28 mouse cellular contexts compared by ENCODE assay signal in genomic region chr1:7586409-7586808, GRCm38 (mm10).
DNase-seq lines count a peak whose midpoint lies in the region; ATAC-seq lines count a peak whose summit lies in the region.
"Had no signal": no experiment of that assay in that cellular context is flagged by ENCODE, and none has a peak within 500 bp of the region (broad histone marks: within the 10 kb centered on the region; RNA-seq: fewer than 3 reads in every experiment).

No protein-coding gene starts in this region.

- no peak overlapping the region for H3K9ac ChIP-seq in hindbrain, embryonic 13.5 days
- H3K9ac ChIP-seq in midbrain, embryonic 12.5 days (replicated peaks): no peak overlapping the region
- H3K9ac ChIP-seq in midbrain, embryonic 14.5 days (replicated peaks; ENCODE audit: low read length): no peak overlapping the region
- H3K9ac ChIP-seq: embryonic facial prominence, embryonic 12.5 days; embryonic facial prominence, embryonic 15.5 days; forebrain, postnatal 0 days; heart, embryonic 13.5 days; hindbrain, embryonic 14.5 days; intestine, embryonic 15.5 days had no signal

- no peaks in the 10 kb centered on the region for H3K27me3 ChIP-seq in hindbrain, embryonic 10.5 days (ENCODE audit: insufficient read depth, poor library complexity, severe bottlenecking)
- H3K27me3 ChIP-seq in hindbrain, embryonic 13.5 days: no peaks in the 10 kb centered on the region
- no peaks in the 10 kb centered on the region for H3K27me3 ChIP-seq in midbrain, embryonic 12.5 days
- H3K27me3 ChIP-seq in midbrain, embryonic 14.5 days (ENCODE audit: control insufficient read depth, insufficient read depth, low read length): no peaks in the 10 kb centered on the region
- H3K27me3 ChIP-seq: CH12.LX; embryonic facial prominence, embryonic 12.5 days; embryonic facial prominence, embryonic 15.5 days; heart, embryonic 13.5 days; intestine, embryonic 15.5 days had no signal

- H3K27ac ChIP-seq in hindbrain, embryonic 10.5 days: no peak overlapping the region
- no peak overlapping the region for H3K27ac ChIP-seq in hindbrain, embryonic 13.5 days
- H3K27ac ChIP-seq in midbrain, embryonic 12.5 days (replicated peaks): no peak overlapping the region
- H3K27ac ChIP-seq in midbrain, embryonic 14.5 days (replicated peaks; ENCODE audit: low read depth, low read length): no peak overlapping the region
- H3K27ac ChIP-seq: embryonic facial prominence, embryonic 12.5 days; embryonic facial prominence, embryonic 15.5 days; gastrocnemius, adult 2 months; heart, embryonic 13.5 days; hindbrain, embryonic 14.5 days; intestine, embryonic 15.5 days had no signal

- H3K4me1 ChIP-seq in hindbrain, embryonic 10.5 days (replicated peaks): no peaks in the 10 kb centered on the region
- H3K4me1 ChIP-seq in hindbrain, embryonic 13.5 days (replicated peaks): no peaks in the 10 kb centered on the region
- no peaks in the 10 kb centered on the region for H3K4me1 ChIP-seq in midbrain, embryonic 12.5 days
- H3K4me1 ChIP-seq in midbrain, embryonic 14.5 days (ENCODE audit: control insufficient read depth, insufficient read depth, low read length): no peaks in the 10 kb centered on the region
- H3K4me1 ChIP-seq: embryonic facial prominence, embryonic 12.5 days; embryonic facial prominence, embryonic 15.5 days; heart, embryonic 13.5 days; intestine, embryonic 15.5 days had no signal

- H3K36me3 ChIP-seq in hindbrain, embryonic 10.5 days: no peaks in the 10 kb centered on the region
- H3K36me3 ChIP-seq in hindbrain, embryonic 13.5 days: no peaks in the 10 kb centered on the region
- H3K36me3 ChIP-seq in midbrain, embryonic 12.5 days: no peaks in the 10 kb centered on the region
- no peaks in the 10 kb centered on the region for H3K36me3 ChIP-seq in midbrain, embryonic 14.5 days (ENCODE audit: control insufficient read depth, insufficient read depth, low read length)
- H3K36me3 ChIP-seq: embryonic facial prominence, embryonic 12.5 days; embryonic facial prominence, embryonic 15.5 days; heart, embryonic 13.5 days; intestine, embryonic 15.5 days had no signal

- no peak overlapping the region for H3K4me3 ChIP-seq in hindbrain, embryonic 10.5 days
- no peak overlapping the region for H3K4me3 ChIP-seq in hindbrain, embryonic 13.5 days
- no peak overlapping the region for H3K4me3 ChIP-seq in midbrain, embryonic 12.5 days
- H3K4me3 ChIP-seq in midbrain, embryonic 14.5 days (replicated peaks; ENCODE audit: low read depth, low read length): no peak overlapping the region
- H3K4me3 ChIP-seq: embryonic facial prominence, embryonic 12.5 days; embryonic facial prominence, embryonic 15.5 days; gastrocnemius, adult 2 months; heart, embryonic 13.5 days; intestine, embryonic 15.5 days had no signal

- H3K4me2 ChIP-seq in hindbrain, embryonic 13.5 days: no peak overlapping the region
- H3K4me2 ChIP-seq in midbrain, embryonic 12.5 days (replicated peaks): no peak overlapping the region
- no peak overlapping the region for H3K4me2 ChIP-seq in midbrain, embryonic 14.5 days (ENCODE audit: low read length)
- H3K4me2 ChIP-seq: embryonic facial prominence, embryonic 12.5 days; embryonic facial prominence, embryonic 15.5 days; heart, embryonic 13.5 days; hindbrain, embryonic 14.5 days; intestine, embryonic 15.5 days had no signal

- WGBS in hindbrain, embryonic 10.5 days: 36% methylated on average over 3 of the region's 3 CpGs
- WGBS in hindbrain, embryonic 13.5 days: 43% methylated on average over 3 of the region's 3 CpGs
- 38% methylated on average over 3 of the region's 3 CpGs for WGBS in midbrain, embryonic 12.5 days
- 23% methylated on average over 3 of the region's 3 CpGs for WGBS in midbrain, embryonic 14.5 days

- H3K9me3 ChIP-seq in hindbrain, embryonic 10.5 days: no peaks in the 10 kb centered on the region
- H3K9me3 ChIP-seq in hindbrain, embryonic 13.5 days: peaks cover 3% of the 10 kb centered on the region; the same call in 1 of the 2 replicates
- no peaks in the 10 kb centered on the region for H3K9me3 ChIP-seq in midbrain, embryonic 12.5 days
- H3K9me3 ChIP-seq in midbrain, embryonic 14.5 days (ENCODE audit: control insufficient read depth, low read length): no peaks in the 10 kb centered on the region
- H3K9me3 ChIP-seq: embryonic facial prominence, embryonic 12.5 days; embryonic facial prominence, embryonic 15.5 days; intestine, embryonic 15.5 days had no signal

- DNase-seq in hindbrain, embryonic 10.5 days (ENCODE audit: low spot score): peak; percentile 5
- no peak for DNase-seq in midbrain, embryonic 14.5 days
- peak; percentile 34 for DNase-seq in WW6 (ENCODE audit: low read depth, low spot score)
- no peak for DNase-seq in layer of hippocampus, postnatal 10 days (ENCODE audit: low spot score in 2 of 2)
- DNase-seq: adrenal gland, adult 8-10 months; adrenal gland, postnatal 25 days; B cell, adult 2 months; cerebellum, adult 18-20 months; cerebellum, adult 9-10 months; cerebellum, postnatal 14 days; forebrain, postnatal 0 days; gastrocnemius, adult 2 months; gastrocnemius, postnatal 14 days; heart, adult 11 months; heart, postnatal 14 days; heart, postnatal 4 days; kidney, adult 18-20 months had no signal

- no peak for ATAC-seq in hindbrain, embryonic 13.5 days (ENCODE audit: low FRiP score)
- ATAC-seq in midbrain, embryonic 12.5 days (ENCODE audit: low FRiP score, low read depth): 0 out of 2 replicates have a peak, but pooled peaks have one; percentile 27
- ATAC-seq in midbrain, embryonic 14.5 days (ENCODE audit: low FRiP score, low TSS enrichment): no peak
- no peak for ATAC-seq in inflammation-experienced regulatory T-cells, adult 6 months
- ATAC-seq: activated CD4-positive, CD25-positive, alpha-beta regulatory T cell, adult 4 months; forebrain, embryonic 14.5 days; forebrain, postnatal 0 days; intestine, embryonic 15.5 days had no signal

Comparison
In these comparisons a context has a peak if more than half of its experiments do, and no peak if none do; other contexts are left out.
1. DNase-seq: peak in hindbrain, embryonic 10.5 days (single experiment) and WW6 (single experiment); none in midbrain, embryonic 14.5 days (single experiment) and layer of hippocampus, postnatal 10 days (0 of 2).